20 mouse cellular contexts compared by ENCODE assay signal in the genomic region with DNA sequence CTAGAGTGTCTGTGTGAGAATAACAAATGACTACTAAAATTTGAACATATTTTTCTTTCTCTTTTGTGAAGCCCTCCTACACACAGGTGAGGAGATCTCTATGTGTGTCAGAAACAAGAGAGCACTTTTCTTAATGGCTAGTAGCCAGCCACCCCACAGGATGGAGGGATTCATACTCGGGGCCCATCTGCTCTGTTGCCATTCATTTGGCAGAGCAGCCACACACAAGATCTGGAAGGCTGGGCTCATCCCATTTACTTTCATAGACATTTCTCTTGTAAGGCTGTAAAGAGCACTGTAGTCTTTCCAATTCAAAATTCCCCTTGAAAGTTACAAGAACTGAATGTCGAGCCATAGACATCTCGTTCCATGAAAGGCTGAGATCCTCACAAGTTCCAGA.
DNase-seq lines count a peak whose midpoint lies in the region; ATAC-seq lines count a peak whose summit lies in the region.
"Had no signal": no experiment of that assay in that cellular context is flagged by ENCODE, and none has a peak within 500 bp of the region (broad histone marks: within the 10 kb centered on the region; RNA-seq: fewer than 3 reads in every experiment).

No protein-coding gene starts in this region.

- DNase-seq in forebrain, embryonic 11.5 days (ENCODE audit: low spot score), result no peak
- peak; percentile 18 to 24 for DNase-seq in right cerebral cortex, postnatal 10 days (ENCODE audit: low spot score in 2 of 2)
- no peak for DNase-seq in right cerebral cortex, adult 18-20 months
- peak; percentile 84 to 93 for DNase-seq in cerebellum, postnatal 14 days
- no peak for DNase-seq in spleen, adult 12 weeks (ENCODE audit: low spot score)
- DNase-seq: adrenal gland, adult 8-10 months; gastrocnemius, postnatal 14 days; heart, adult 2 months; liver, embryonic 13.5 days; lung, embryonic 14.5 days; lung, postnatal 36 days; right cerebral cortex, postnatal 4 days had no signal

- H3K9ac ChIP-seq in forebrain, embryonic 13.5 days, result no peak overlapping the region
- H3K9ac ChIP-seq in forebrain, embryonic 11.5 days (ENCODE audit: low read length), result no peak overlapping the region
- H3K9ac ChIP-seq in neural tube, embryonic 15.5 days (replicated peaks), result no peak overlapping the region
- H3K9ac ChIP-seq in heart, embryonic 11.5 days (ENCODE audit: low read depth, low read length), result no peak overlapping the region
- H3K9ac ChIP-seq: embryonic facial prominence, embryonic 12.5 days; heart, embryonic 15.5 days; limb, embryonic 13.5 days; liver, embryonic 13.5 days; lung, embryonic 14.5 days had no signal

- no peaks in the 10 kb centered on the region for H3K36me3 ChIP-seq in forebrain, embryonic 13.5 days (ENCODE audit: poor library complexity, severe bottlenecking)
- H3K36me3 ChIP-seq in forebrain, embryonic 11.5 days (ENCODE audit: control insufficient read depth, insufficient read depth, low read length), result no peaks in the 10 kb centered on the region
- H3K36me3 ChIP-seq in neural tube, embryonic 15.5 days, result no peaks in the 10 kb centered on the region
- no peaks in the 10 kb centered on the region for H3K36me3 ChIP-seq in heart, embryonic 11.5 days (ENCODE audit: control insufficient read depth, insufficient read depth, low read length)
- H3K36me3 ChIP-seq: embryonic facial prominence, embryonic 12.5 days; heart, embryonic 15.5 days; limb, embryonic 13.5 days; liver, embryonic 13.5 days had no signal

- ATAC-seq in forebrain, embryonic 13.5 days, result peak; percentile 83; the same call in 1 of the 2 replicates
- no peak for ATAC-seq in forebrain, embryonic 11.5 days (replicated peaks; ENCODE audit: low FRiP score)
- no peak for ATAC-seq in neural tube, embryonic 15.5 days (ENCODE audit: low FRiP score)
- no peak for ATAC-seq in heart, embryonic 11.5 days (replicated peaks; ENCODE audit: insufficient number of reproducible peaks, low FRiP score, low TSS enrichment)
- ATAC-seq: midbrain, embryonic 16.5 days had no signal

- H3K4me3 ChIP-seq in forebrain, embryonic 13.5 days, result no peak overlapping the region
- no peak overlapping the region for H3K4me3 ChIP-seq in forebrain, embryonic 11.5 days (ENCODE audit: low read depth, low read length)
- H3K4me3 ChIP-seq in neural tube, embryonic 15.5 days (replicated peaks), result no peak overlapping the region
- H3K4me3 ChIP-seq in heart, embryonic 11.5 days (ENCODE audit: low read depth, low read length), result no peak overlapping the region
- H3K4me3 ChIP-seq: embryonic facial prominence, embryonic 12.5 days; erythroblast, embryonic 14.5 days; heart, adult 2 months; heart, embryonic 15.5 days; limb, embryonic 13.5 days; liver, embryonic 13.5 days had no signal

- H3K4me2 ChIP-seq in forebrain, embryonic 13.5 days, result no peak overlapping the region
- no peak overlapping the region for H3K4me2 ChIP-seq in forebrain, embryonic 11.5 days (ENCODE audit: low read depth, low read length, severe bottlenecking)
- no peak overlapping the region for H3K4me2 ChIP-seq in neural tube, embryonic 15.5 days
- H3K4me2 ChIP-seq in heart, embryonic 11.5 days, result no peak overlapping the region
- H3K4me2 ChIP-seq: embryonic facial prominence, embryonic 12.5 days; heart, embryonic 15.5 days; limb, embryonic 13.5 days; liver, embryonic 13.5 days; lung, embryonic 14.5 days had no signal

- no peaks in the 10 kb centered on the region for H3K4me1 ChIP-seq in forebrain, embryonic 13.5 days
- H3K4me1 ChIP-seq in forebrain, embryonic 11.5 days (replicated peaks; ENCODE audit: control insufficient read depth, insufficient read depth, low read length), result no peaks in the 10 kb centered on the region
- H3K4me1 ChIP-seq in neural tube, embryonic 15.5 days, result no peaks in the 10 kb centered on the region
- no peaks in the 10 kb centered on the region for H3K4me1 ChIP-seq in heart, embryonic 11.5 days (ENCODE audit: control insufficient read depth, insufficient read depth, low read length)
- H3K4me1 ChIP-seq: embryonic facial prominence, embryonic 12.5 days; heart, embryonic 15.5 days; limb, embryonic 13.5 days; liver, embryonic 13.5 days had no signal

- WGBS in forebrain, embryonic 13.5 days, result 68% methylated on average over 3 of the region's 3 CpGs
- WGBS in forebrain, embryonic 11.5 days, result 86% methylated on average over 3 of the region's 3 CpGs
- WGBS in neural tube, embryonic 15.5 days, result 75% methylated on average over 3 of the region's 3 CpGs
- WGBS in heart, embryonic 11.5 days (ENCODE audit: insufficient replicate concordance), result 79% methylated on average over 3 of the region's 3 CpGs

- H3K9me3 ChIP-seq in forebrain, embryonic 13.5 days (replicated peaks), result no peaks in the 10 kb centered on the region
- H3K9me3 ChIP-seq in forebrain, embryonic 11.5 days (ENCODE audit: control insufficient read depth, low read length), result no peaks in the 10 kb centered on the region
- H3K9me3 ChIP-seq in neural tube, embryonic 15.5 days (replicated peaks), result no peaks in the 10 kb centered on the region
- no peaks in the 10 kb centered on the region for H3K9me3 ChIP-seq in heart, embryonic 11.5 days (replicated peaks; ENCODE audit: control insufficient read depth, low read length)
- H3K9me3 ChIP-seq: embryonic facial prominence, embryonic 12.5 days; heart, embryonic 15.5 days; limb, embryonic 13.5 days; liver, embryonic 13.5 days had no signal

- no peaks in the 10 kb centered on the region for H3K27me3 ChIP-seq in forebrain, embryonic 13.5 days
- H3K27me3 ChIP-seq in forebrain, embryonic 11.5 days (ENCODE audit: control insufficient read depth, insufficient read depth, low read length), result no peaks in the 10 kb centered on the region
- H3K27me3 ChIP-seq in neural tube, embryonic 15.5 days (replicated peaks), result no peaks in the 10 kb centered on the region
- H3K27me3 ChIP-seq in heart, embryonic 11.5 days (ENCODE audit: control insufficient read depth, insufficient read depth, low read length), result no peaks in the 10 kb centered on the region
- H3K27me3 ChIP-seq: embryonic facial prominence, embryonic 12.5 days; heart, embryonic 15.5 days; limb, embryonic 13.5 days; liver, embryonic 13.5 days had no signal

- H3K27ac ChIP-seq in forebrain, embryonic 13.5 days, result no peak overlapping the region
- no peak overlapping the region for H3K27ac ChIP-seq in forebrain, embryonic 11.5 days (ENCODE audit: low read depth, low read length)
- no peak overlapping the region for H3K27ac ChIP-seq in neural tube, embryonic 15.5 days (replicated peaks)
- H3K27ac ChIP-seq in heart, embryonic 11.5 days (ENCODE audit: low read depth, low read length), result no peak overlapping the region
- H3K27ac ChIP-seq: embryonic facial prominence, embryonic 12.5 days; heart, adult 2 months; heart, embryonic 15.5 days; limb, embryonic 13.5 days; liver, embryonic 13.5 days had no signal

Comparison
In these comparisons a context has a peak if more than half of its experiments do, and no peak if none do; other contexts are left out.
1. DNase-seq: peak in right cerebral cortex, postnatal 10 days (2 of 2) and cerebellum, postnatal 14 days (2 of 2); none in forebrain, embryonic 11.5 days (single experiment), right cerebral cortex, adult 18-20 months (single experiment) and spleen, adult 12 weeks (single experiment).